Mouse (Mus musculus) ES-Bruce4 (cell line): Measurements from ENCODE around the gene Erbb4. TPM values are rescaled to one million over a fixed set of nuclear protein-coding genes. Genes with fewer than 3 reads are reported as not detected.

ENCODE experiments used
- H3K27ac ChIP-seq: 2 replicates; pipeline ENCODE4 v1.5.1; 2012; ENCODE audit warnings: low read length, inconsistent platforms; ENCODE audit not compliant: insufficient read depth
- H3K27me3 ChIP-seq: 2 replicates; pipeline ENCODE4 v1.6.1; 2012; ENCODE audit warnings: mild to moderate bottlenecking, low read length, inconsistent platforms; ENCODE audit not compliant: control insufficient read depth, poor library complexity, insufficient read depth, severe bottlenecking
- H3K36me3 ChIP-seq: 2 replicates; pipeline ENCODE4 v1.6.1; 2012; ENCODE audit warnings: inconsistent platforms, mild to moderate bottlenecking, low read length, moderate library complexity; ENCODE audit not compliant: control insufficient read depth, poor library complexity, insufficient read depth, severe bottlenecking
- H3K4me1 ChIP-seq: one replicate; pipeline ENCODE4 v1.8.1; 2011; ENCODE audit warnings: low read length; ENCODE audit not compliant: control insufficient read depth, insufficient read depth
- H3K4me3 ChIP-seq: 2 replicates; pipeline ENCODE4 v1.5.1; 2011; ENCODE audit warnings: low read depth, mild to moderate bottlenecking, low read length
- H3K9ac ChIP-seq: 2 replicates; pipeline ENCODE4 v1.6.1; 2012; ENCODE audit warnings: low read depth, mild to moderate bottlenecking, inconsistent platforms; ENCODE audit not compliant: poor library complexity, severe bottlenecking
- H3K9me3 ChIP-seq: replicated peaks from 2 replicates; pipeline ENCODE4 v1.6.1; 2012; ENCODE audit warnings: mild to moderate bottlenecking, low read length, inconsistent platforms; ENCODE audit not compliant: control insufficient read depth, poor library complexity, insufficient read depth, severe bottlenecking
- CTCF ChIP-seq: IDR thresholded peaks from one replicate; pipeline ENCODE4 v1.8.1; 2011; ENCODE audit warnings: low read depth, low read length
- EP300 ChIP-seq: IDR thresholded peaks from 2 replicates; pipeline ENCODE4 v1.6.1; 2011; ENCODE audit warnings: low read depth, low read length; ENCODE audit not compliant: insufficient read depth
- POLR2A ChIP-seq: IDR thresholded peaks from one replicate; pipeline ENCODE4 v1.8.1; 2011; ENCODE audit warnings: low read length; ENCODE audit not compliant: insufficient read depth
- polyA plus RNA-seq: library from polyadenylated mRNA; stranded (reverse); fragments of >200 nt; gene quantifications from 2 replicates; pipeline ENCODE4 v1.2.4, GENCODE M21; 2011; ENCODE audit warnings: low read depth; ENCODE audit not compliant: missing spikeins, insufficient read depth, insufficient read length

The Erbb4 gene
- polyA plus RNA-seq, 1 experiment = 0.90 TPM

GRCm38 (mm10) chr1:68105834-68106542 lies 1001.9 kb downstream of the Erbb4 start:
- H3K4me3 ChIP-seq = no peak overlapping the region

GRCm38 (mm10) chr1:68089623-68090022 lies 1018.2 kb downstream of the Erbb4 start:
- Histone ChIP-seq H3K9ac (no peak overlapping the region), H3K27ac (no peak overlapping the region), H3K9me3 (no peaks in the 10 kb centered on the region), H3K36me3 (no peaks in the 10 kb centered on the region), H3K4me1 (no peaks in the 10 kb centered on the region), H3K4me3 (no peak overlapping the region), H3K27me3 (no peaks in the 10 kb centered on the region)
- no peak for TF ChIP-seq EP300
- TF ChIP-seq CTCF = no peak
- no peak for TF ChIP-seq POLR2A

More at GRCm38 (mm10) chr1:68105834-68106542, 1001.9 kb downstream of the Erbb4 start:
- Histone ChIP-seq H3K4me1 (no peaks in the 10 kb centered on the region), H3K9me3 (no peaks in the 10 kb centered on the region), H3K27ac (no peak overlapping the region), H3K36me3 (no peaks in the 10 kb centered on the region), H3K27me3 (no peaks in the 10 kb centered on the region), H3K9ac (no peak overlapping the region)
- no peak for TF ChIP-seq CTCF

- Histone ChIP-seq H3K9ac (no peak overlapping the region), H3K4me1 (no peaks in the 10 kb centered on the region), H3K27ac (no peak overlapping the region), H3K4me3 (no peak overlapping the region), H3K36me3 (no peaks in the 10 kb centered on the region), H3K9me3 (no peaks in the 10 kb centered on the region), H3K27me3 (no peaks in the 10 kb centered on the region)
- no peak for TF ChIP-seq CTCF
- TF ChIP-seq POLR2A = no peak
- no peak for TF ChIP-seq EP300
These were observed 1051.4 kb downstream of the Erbb4 start for GRCm38 (mm10) chr1:68056494-68056893.

DNA sequence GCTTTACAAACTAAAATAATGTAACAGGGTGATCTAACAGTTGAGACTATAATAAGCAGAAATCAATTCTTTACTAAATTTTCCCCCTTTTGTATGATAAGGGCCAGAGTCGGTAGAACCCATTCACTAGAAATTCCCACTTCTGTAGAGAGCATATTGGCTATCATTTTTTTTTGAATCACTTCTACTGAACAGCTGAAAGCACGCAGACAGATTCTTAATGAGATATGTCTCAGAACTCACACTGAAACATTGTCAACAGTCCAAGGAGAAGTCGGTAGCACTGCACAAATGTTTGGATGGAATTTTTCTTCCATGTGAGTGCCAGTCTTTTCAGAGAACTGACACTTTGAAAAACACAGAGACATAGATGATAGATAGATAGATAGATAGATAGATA lies 1053.1 kb downstream of the Erbb4 start:
- Histone ChIP-seq H3K9ac (no peak overlapping the region), H3K36me3 (no peaks in the 10 kb centered on the region), H3K4me1 (no peaks in the 10 kb centered on the region), H3K27me3 (no peaks in the 10 kb centered on the region), H3K9me3 (no peaks in the 10 kb centered on the region), H3K27ac (no peak overlapping the region), H3K4me3 (no peak overlapping the region)
- TF ChIP-seq POLR2A (no peak), EP300 (no peak), CTCF (no peak)

DNA sequence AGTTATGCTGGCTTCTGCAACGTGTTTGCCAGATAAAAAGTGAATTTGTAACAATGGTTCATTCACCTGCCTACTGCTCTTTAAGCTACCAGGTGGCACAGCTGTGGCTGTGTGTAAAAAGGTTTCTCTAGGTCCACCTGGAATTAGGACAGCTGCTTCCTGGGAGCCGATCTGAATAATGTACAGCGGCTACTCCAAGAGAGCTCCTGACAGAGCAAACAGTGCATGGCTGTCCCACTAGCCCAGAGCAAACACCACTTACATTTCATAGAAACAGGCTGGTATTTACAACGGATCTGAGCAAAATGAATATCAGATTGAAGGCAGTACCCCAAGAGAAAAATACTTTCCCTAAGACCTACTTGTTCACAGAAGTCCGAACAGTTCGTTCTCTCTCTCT lies 1058.0 kb downstream of the Erbb4 start:
- no peaks in the 10 kb centered on the region for H3K9me3 ChIP-seq
- no peak overlapping the region for H3K4me3 ChIP-seq
- H3K9ac ChIP-seq = no peak overlapping the region
- TF ChIP-seq POLR2A = no peak
- no peak for TF ChIP-seq EP300
- TF ChIP-seq CTCF = no peak
- no peaks in the 10 kb centered on the region for H3K27me3 ChIP-seq
- H3K4me1 ChIP-seq = no peaks in the 10 kb centered on the region
- no peaks in the 10 kb centered on the region for H3K36me3 ChIP-seq
- H3K27ac ChIP-seq = no peak overlapping the region

GRCm38 (mm10) chr1:68047139-68047538 lies 1060.7 kb downstream of the Erbb4 start:
- Histone ChIP-seq H3K4me1 (no peaks in the 10 kb centered on the region), H3K4me3 (no peak overlapping the region), H3K9ac (no peak overlapping the region), H3K9me3 (no peaks in the 10 kb centered on the region), H3K27ac (no peak overlapping the region), H3K36me3 (no peaks in the 10 kb centered on the region), H3K27me3 (no peaks in the 10 kb centered on the region)
- TF ChIP-seq CTCF (no peak), EP300 (no peak), POLR2A (no peak)
